Mouse (Mus musculus) sigmoid colon, adult 10 weeks (tissue): Measurements from ENCODE around the gene Baz1a. TPM values are rescaled to one million over a fixed set of nuclear protein-coding genes. Genes with fewer than 3 reads are reported as not detected.

Source experiments
- polyA plus RNA-seq: library from polyadenylated mRNA; stranded (reverse); fragments of 350-450 nt; fragmentation: Illumina TruSeq; extraction: RNeasy Lipid Tissue Mini Kit (QIAGEN cat#74804); gene quantifications from one replicate; pipeline ENCODE4 v1.2.3, GENCODE M21; 2014; ENCODE audit warnings: low read depth, low replicate concordance

Baz1a gene
- 33.4 TPM for polyA plus RNA-seq

DNA sequence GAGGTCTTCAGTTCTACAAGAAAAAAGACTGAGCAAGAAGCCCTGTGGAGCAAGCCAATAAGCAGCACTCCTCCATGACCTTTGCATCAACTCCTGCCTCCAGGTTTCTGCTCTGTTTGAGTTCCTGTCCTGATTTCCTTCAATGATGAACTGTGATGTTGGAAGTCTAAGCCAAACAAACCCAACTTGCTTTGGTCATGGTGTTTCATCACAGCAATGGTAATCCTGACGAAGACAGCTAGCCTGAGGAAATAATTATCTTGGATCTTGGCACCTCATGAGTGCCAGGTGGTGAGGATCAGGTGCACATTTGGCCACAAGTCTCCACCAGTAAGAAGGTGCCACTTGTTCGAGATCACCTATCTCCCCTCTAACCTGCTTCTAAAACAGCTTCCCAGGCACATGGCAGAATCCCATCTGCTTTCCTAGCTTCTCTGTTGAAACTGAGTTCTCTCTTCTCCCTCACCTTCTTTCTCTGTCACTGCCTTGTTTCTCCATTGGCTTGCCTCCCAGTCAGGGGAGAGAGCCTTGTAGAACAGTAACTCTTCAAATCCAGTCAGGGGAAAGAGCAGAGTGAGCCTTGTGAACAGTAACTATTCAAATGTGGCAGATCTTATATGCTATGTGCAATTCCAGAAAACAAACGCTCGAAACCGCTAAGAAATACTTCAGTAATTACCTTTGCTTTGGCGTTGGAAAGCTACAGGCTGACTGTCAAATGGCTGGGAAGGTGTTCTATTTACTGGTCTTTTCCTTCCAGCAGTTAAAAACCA, at the start of gene Baz1a:
Baz1a (minus strand) TSS at position 723 of the 773 bp plus-strand sequence.

DNA sequence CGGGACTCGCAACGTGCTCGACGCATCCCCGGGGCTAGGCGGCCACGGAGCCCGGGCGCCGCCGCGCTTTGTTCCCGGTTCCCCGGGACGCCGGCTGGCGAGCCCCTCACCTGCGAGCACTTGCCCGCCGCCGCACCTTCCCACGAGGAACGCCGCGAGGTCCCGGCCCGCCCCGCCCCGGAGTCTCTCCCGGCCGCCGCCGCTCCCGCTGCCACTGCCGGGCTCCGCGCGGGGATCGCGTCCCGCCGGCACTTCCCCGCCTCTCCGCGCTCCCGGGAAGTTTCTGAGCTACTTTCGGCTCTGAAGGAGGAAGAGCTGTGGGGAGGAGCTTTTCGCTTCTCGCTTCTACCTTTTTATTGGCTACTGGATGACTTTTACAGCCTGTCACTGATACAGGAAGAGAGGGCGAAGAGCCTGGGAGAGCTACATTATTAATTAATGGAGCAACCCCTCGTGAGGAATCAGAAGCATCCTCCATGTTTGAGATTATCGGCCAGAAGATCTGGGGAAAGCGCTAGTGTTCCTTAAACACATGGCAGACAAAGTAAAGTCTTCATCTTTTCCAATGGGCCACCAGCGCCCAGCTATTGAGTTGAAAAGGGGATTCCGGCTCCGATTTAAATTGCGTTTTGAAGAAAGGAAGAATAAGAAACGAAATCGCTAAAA, 28.0 kb downstream of the Baz1a start, which contains the start of gene Gm20403:
Gm20403 (minus strand) TSS at position 478 of the 666 bp plus-strand sequence.

GRCm38 (mm10) chr12:54862606-54863535, 151.3 kb downstream of the Baz1a start, which contains the start of gene Cfl2:
Gene Cfl2 (minus strand): TSS chr12:54862877.

Other genes starting within 250 kb of the Baz1a start
- gene Snx6, start 218.6 kb downstream of the Baz1a start, polyA plus RNA-seq = 164 TPM
- gene Cfl2, start 151.5 kb downstream of the Baz1a start, polyA plus RNA-seq = 482 TPM
- not detected for gene Gm20403, start 27.8 kb downstream of the Baz1a start, polyA plus RNA-seq
- 41.8 TPM for gene 2700097O09Rik, start 65.8 kb upstream of the Baz1a start, polyA plus RNA-seq
- gene Srp54a, start 65.9 kb upstream of the Baz1a start, polyA plus RNA-seq = 646 TPM
- gene Fam177a, start 110.1 kb upstream of the Baz1a start, polyA plus RNA-seq = not detected
- 4.2 TPM for gene Srp54b, start 140.8 kb upstream of the Baz1a start, polyA plus RNA-seq
- 103 TPM for gene 1700047I17Rik2, start 185.2 kb upstream of the Baz1a start, polyA plus RNA-seq
- gene Srp54c, start 215.8 kb upstream of the Baz1a start, polyA plus RNA-seq = 168 TPM